Mouse (Mus musculus): ENCODE measurements around the gene Gnmt. TPM values are rescaled to one million over a fixed set of nuclear protein-coding genes. Genes with fewer than 3 reads are reported as not detected.
A peak's percentile ranks its signal among the peaks of the same experiment; 100 is the strongest.
"Not testable (repeated sequence)": the region's sequence is repeated elsewhere in the genome, so short reads cannot be mapped to it uniquely, and the experiment has no call there.

The Gnmt gene
- polyA plus RNA-seq, 1 experiment from 2014 or later = 1.8 TPM

DNA sequence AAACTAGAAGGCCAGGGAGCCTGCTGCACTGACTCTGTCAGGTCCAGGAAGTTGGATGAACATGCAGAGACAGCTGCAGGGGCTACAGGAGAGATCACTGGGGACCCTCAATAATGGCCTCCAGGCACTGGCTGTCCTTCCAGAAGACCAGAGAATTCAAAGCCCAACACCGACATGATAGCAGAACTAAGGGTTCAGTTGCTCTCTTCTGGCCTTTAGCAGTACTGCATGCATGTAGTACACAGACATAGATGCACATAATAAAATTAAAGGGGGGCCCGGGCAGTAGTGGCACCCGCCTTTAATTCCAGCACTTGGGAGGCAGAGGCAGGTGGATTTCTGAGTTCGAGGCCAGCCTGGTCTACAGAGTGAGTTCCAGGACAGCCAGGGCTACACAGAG, 42.1 kb upstream of the Gnmt start:
- H3K27ac ChIP-seq (ENCODE audit: low read length) = no peak overlapping the region
- H3K9me3 ChIP-seq (replicated peaks; ENCODE audit: control insufficient read depth, low read length) = no peaks in the 10 kb centered on the region
- no peak for ATAC-seq (replicated peaks; ENCODE audit: extremely low read depth, insufficient read depth, low FRiP score)
- H3K4me1 ChIP-seq (ENCODE audit: control insufficient read depth, insufficient read depth, low read length) = peaks cover 13% of the 10 kb centered on the region
- H3K4me3 ChIP-seq (ENCODE audit: low read length) = no peak overlapping the region
- no peaks in the 10 kb centered on the region for H3K27me3 ChIP-seq (ENCODE audit: control insufficient read depth, insufficient read depth, low read length)
- H3K9ac ChIP-seq (ENCODE audit: low read length) = no peak overlapping the region
- H3K36me3 ChIP-seq (ENCODE audit: control insufficient read depth, insufficient read depth) = peaks cover 13% of the 10 kb centered on the region
- 87% methylated on average over 4 of the region's 4 CpGs for WGBS
- H3K4me2 ChIP-seq (ENCODE audit: low read depth, low read length) = no peak overlapping the region

DNA sequence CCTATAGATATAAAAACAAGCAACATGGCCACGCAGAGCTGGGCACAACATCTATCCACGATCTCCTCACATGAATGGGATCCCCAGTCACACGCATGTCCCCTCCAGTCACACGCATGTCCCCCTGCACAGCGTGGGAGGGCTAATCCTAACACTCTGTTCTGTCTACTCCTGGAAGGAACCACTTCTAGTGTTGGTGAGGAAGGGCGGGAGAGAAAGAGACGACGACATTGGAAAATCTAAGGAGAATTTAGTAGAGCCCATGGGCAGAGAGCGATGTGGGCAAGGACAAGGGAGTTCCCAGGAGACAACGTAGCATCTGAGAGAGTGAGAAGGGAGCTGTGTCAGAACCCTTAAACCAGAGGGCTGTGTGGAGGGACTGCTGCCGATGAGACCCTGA, 41.6 kb upstream of the Gnmt start:
- ATAC-seq (replicated peaks; ENCODE audit: extremely low read depth, insufficient read depth, low FRiP score) = no peak
- WGBS = 85% methylated on average over 11 of the region's 11 CpGs

DNA sequence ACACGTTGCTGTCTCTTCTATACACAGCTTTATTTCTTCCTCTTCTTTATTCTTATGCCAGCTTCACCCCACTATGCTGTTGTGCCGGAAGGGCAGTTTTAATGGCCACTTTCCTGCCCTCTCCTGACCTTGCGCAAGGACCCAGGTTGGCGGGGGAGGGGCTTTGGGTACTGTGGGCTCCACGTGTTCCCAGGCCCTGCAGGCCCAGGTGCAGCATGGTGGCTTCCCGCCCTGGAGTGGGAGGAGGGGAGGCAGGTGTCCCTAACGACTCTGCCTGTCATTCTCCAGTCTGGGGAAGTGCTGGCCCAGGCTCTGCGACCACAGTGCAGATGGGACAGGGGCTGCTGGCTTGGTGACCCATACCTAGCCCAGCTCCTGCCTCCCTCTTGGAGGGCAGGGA, 38.9 kb upstream of the Gnmt start:
- H3K9ac ChIP-seq (ENCODE audit: low read length) = no peak overlapping the region
- no peak overlapping the region for H3K4me3 ChIP-seq (ENCODE audit: low read length)
- peak overlapping the region; percentile 58; the same call in 1 of the 2 replicates for H3K27ac ChIP-seq (ENCODE audit: low read length)
- H3K4me1 ChIP-seq (ENCODE audit: control insufficient read depth, insufficient read depth, low read length) = peaks cover 5% of the 10 kb centered on the region
- H3K36me3 ChIP-seq (ENCODE audit: control insufficient read depth, insufficient read depth) = no peaks in the 10 kb centered on the region
- H3K4me2 ChIP-seq (ENCODE audit: low read depth, low read length) = no peak overlapping the region
- no peaks in the 10 kb centered on the region for H3K9me3 ChIP-seq (replicated peaks; ENCODE audit: control insufficient read depth, low read length)
- ATAC-seq (replicated peaks; ENCODE audit: extremely low read depth, insufficient read depth, low FRiP score) = no peak
- WGBS = 46% methylated on average over 8 of the region's 8 CpGs
- H3K27me3 ChIP-seq (ENCODE audit: control insufficient read depth, insufficient read depth, low read length) = no peaks in the 10 kb centered on the region

More for the DNA sequence above, 41.6 kb upstream of the Gnmt start:
- Histone ChIP-seq H3K27me3 (ENCODE audit: control insufficient read depth, insufficient read depth, low read length) (no peaks in the 10 kb centered on the region), H3K4me1 (ENCODE audit: control insufficient read depth, insufficient read depth, low read length) (peaks cover 13% of the 10 kb centered on the region), H3K9ac (ENCODE audit: low read length) (no peak overlapping the region), H3K4me3 (ENCODE audit: low read length) (no peak overlapping the region), H3K27ac (ENCODE audit: low read length) (no peak overlapping the region), H3K36me3 (ENCODE audit: control insufficient read depth, insufficient read depth) (peaks cover 9% of the 10 kb centered on the region), H3K9me3 (replicated peaks; ENCODE audit: control insufficient read depth, low read length) (no peaks in the 10 kb centered on the region), H3K4me2 (ENCODE audit: low read depth, low read length) (no peak overlapping the region)

DNA sequence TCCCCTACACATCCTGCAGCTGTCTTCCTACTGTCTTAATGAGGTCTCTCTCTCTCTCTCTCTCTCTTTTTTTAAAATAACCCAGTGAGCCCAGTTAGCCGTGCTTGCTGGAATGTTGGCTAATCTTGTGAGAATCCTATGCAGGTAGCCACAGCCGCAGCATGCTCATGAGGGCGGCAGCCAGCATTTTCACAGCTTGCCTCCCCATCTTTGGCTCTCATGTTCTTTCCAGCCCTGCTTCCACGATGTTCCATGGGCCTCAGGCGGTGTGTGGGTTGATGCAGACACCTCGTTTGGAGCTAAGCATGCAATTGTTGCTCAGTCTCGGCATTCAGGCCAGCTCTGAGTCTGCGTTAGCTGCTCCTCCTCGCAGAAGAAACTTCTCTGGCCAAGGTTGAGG, 35.9 kb upstream of the Gnmt start:
- H3K27me3 ChIP-seq (ENCODE audit: control insufficient read depth, insufficient read depth, low read length); H3K4me1 ChIP-seq (ENCODE audit: control insufficient read depth, insufficient read depth, low read length); H3K4me3 ChIP-seq (ENCODE audit: low read length); H3K36me3 ChIP-seq (ENCODE audit: control insufficient read depth, insufficient read depth); H3K4me2 ChIP-seq (ENCODE audit: low read depth, low read length); H3K9ac ChIP-seq (ENCODE audit: low read length); H3K27ac ChIP-seq (ENCODE audit: low read length); H3K9me3 ChIP-seq (replicated peaks; ENCODE audit: control insufficient read depth, low read length); ATAC-seq (replicated peaks; ENCODE audit: extremely low read depth, insufficient read depth, low FRiP score): not testable (repeated sequence)
- 54% methylated on average over 7 of the region's 9 CpGs for WGBS

DNA sequence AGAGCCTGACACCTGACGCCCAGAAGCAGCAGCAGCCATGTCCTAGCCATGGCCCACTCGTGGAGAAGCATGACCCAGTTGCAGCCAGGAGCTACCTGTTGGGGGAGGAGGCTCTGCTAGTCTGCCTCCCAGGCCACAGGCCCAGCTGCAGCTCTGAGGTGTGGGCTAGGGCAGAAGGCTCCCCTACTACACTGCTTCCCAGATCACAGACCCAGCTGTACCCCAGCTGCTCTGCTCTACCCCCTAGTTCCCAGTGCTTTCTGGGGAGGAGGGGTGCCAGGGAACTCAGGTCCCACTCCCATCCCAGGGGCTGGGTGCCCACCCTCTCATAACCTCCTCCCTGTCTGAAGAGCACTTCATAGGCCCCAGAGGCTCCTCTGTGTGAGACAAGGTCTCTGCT, 34.6 kb upstream of the Gnmt start, which contains the start of gene Ptcra:
TSS of gene Ptcra (minus strand) at position 169 of the 400 bp plus-strand sequence.
- no peak within 1 kb of the TSS for H3K9ac ChIP-seq (ENCODE audit: low read length)
- no peaks in the 10 kb centered on the region for H3K9me3 ChIP-seq (replicated peaks; ENCODE audit: control insufficient read depth, low read length)
- ATAC-seq (replicated peaks; ENCODE audit: extremely low read depth, insufficient read depth, low FRiP score) = peak; percentile 59
- H3K27me3 ChIP-seq (ENCODE audit: control insufficient read depth, insufficient read depth, low read length) = no peaks in the 10 kb centered on the region
- H3K4me3 ChIP-seq (ENCODE audit: low read length) = peak within 1 kb of the TSS; percentile 32; the same call in 1 of the 2 replicates
- H3K4me2 ChIP-seq (ENCODE audit: low read depth, low read length) = 0 out of 2 replicates have a peak within 1 kb of the TSS, but pooled peaks have one; percentile 15
- no peak within 1 kb of the TSS for H3K27ac ChIP-seq (ENCODE audit: low read length)
- no peaks in the 10 kb centered on the region for H3K36me3 ChIP-seq (ENCODE audit: control insufficient read depth, insufficient read depth)
- H3K4me1 ChIP-seq (ENCODE audit: control insufficient read depth, insufficient read depth, low read length) = no peaks in the 10 kb centered on the region
- 57% methylated on average over 2 of the region's 2 CpGs for WGBS

DNA sequence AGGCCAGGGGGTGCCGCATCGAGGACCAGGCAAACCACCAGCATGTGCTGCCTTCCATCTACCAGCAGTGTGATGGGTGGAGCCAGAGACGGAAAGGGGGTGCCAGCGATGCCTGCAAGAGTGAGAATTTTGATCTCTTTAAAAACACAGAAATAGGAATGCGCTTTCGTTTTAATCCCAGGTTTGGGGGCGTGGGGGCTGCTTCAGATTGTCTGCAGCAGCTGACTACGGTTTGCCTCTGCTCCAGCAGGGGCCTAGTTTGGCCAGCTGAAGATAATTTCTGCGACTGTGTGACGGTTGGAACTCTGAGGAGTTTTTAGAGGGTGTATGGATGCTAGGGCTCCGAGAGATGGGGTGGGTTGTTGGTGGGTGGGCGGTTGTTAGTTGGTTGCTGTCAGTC, 29.8 kb upstream of the Gnmt start:
- H3K9me3 ChIP-seq (replicated peaks; ENCODE audit: control insufficient read depth, low read length) = no peaks in the 10 kb centered on the region
- no peak overlapping the region for H3K9ac ChIP-seq (ENCODE audit: low read length)
- H3K4me3 ChIP-seq (ENCODE audit: low read length) = no peak overlapping the region
- no peak overlapping the region for H3K27ac ChIP-seq (ENCODE audit: low read length)
- no peak overlapping the region for H3K4me2 ChIP-seq (ENCODE audit: low read depth, low read length)
- ATAC-seq (replicated peaks; ENCODE audit: extremely low read depth, insufficient read depth, low FRiP score) = no peak
- 77% methylated on average over 12 of the region's 12 CpGs for WGBS
- no peaks in the 10 kb centered on the region for H3K27me3 ChIP-seq (ENCODE audit: control insufficient read depth, insufficient read depth, low read length)
- no peaks in the 10 kb centered on the region for H3K4me1 ChIP-seq (ENCODE audit: control insufficient read depth, insufficient read depth, low read length)
- H3K36me3 ChIP-seq (ENCODE audit: control insufficient read depth, insufficient read depth) = no peaks in the 10 kb centered on the region

DNA sequence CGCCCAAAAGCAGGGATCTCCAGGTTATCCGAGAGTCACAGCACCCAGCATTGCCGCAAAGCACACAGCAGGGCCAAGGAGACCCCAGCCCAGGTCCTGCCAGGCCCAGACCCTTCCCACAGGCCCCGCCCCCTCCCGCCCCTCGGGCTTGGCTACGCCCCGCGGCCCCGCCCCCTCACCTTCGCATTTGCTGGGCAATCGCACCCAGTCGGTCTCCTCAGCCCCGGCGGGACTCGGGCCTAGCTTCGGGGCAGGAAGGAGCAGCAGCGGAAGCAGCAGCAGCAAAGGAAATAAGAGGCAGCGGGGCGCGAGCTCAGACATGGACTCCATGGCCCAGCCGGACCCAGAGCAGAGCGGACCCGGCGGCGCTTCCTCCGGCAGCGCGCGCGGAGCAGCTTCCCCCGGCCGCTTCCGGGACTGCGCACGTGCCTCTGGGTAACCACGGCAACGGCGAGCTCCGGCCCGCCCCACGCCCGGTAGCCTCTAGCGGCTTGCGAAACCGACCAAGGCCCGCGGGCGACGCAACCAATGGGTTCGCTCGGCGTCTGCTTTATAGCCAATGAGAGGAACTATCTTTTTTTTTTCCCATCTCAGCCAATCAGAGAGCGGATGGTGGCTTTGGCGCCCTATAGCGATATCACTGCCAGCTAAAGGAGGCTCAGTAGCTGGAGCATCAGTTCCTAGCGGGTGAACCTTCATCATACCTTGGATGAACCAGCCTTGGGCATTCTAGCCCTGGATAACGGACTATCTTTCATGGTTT, 23.0 kb upstream of the Gnmt start, which contains the start of gene Cnpy3:
TSS of gene Cnpy3 (minus strand) at position 421 of the 763 bp plus-strand sequence.
- H3K9me3 ChIP-seq (replicated peaks; ENCODE audit: control insufficient read depth, low read length) = no peaks in the 10 kb centered on the region
- H3K4me3 ChIP-seq (ENCODE audit: low read length) = peak within 1 kb of the TSS; percentile 88
- H3K4me2 ChIP-seq (ENCODE audit: low read depth, low read length) = peak within 1 kb of the TSS; percentile 69
- H3K36me3 ChIP-seq (ENCODE audit: control insufficient read depth, insufficient read depth) = no peaks in the 10 kb centered on the region
- peak within 1 kb of the TSS; percentile 90 for H3K27ac ChIP-seq (ENCODE audit: low read length)
- peak within 1 kb of the TSS; percentile 84 for H3K9ac ChIP-seq (ENCODE audit: low read length)
- ATAC-seq (replicated peaks; ENCODE audit: extremely low read depth, insufficient read depth, low FRiP score) = peak; percentile 99
- no peaks in the 10 kb centered on the region for H3K27me3 ChIP-seq (ENCODE audit: control insufficient read depth, insufficient read depth, low read length)
- H3K4me1 ChIP-seq (ENCODE audit: control insufficient read depth, insufficient read depth, low read length) = peaks cover 9% of the 10 kb centered on the region
- WGBS = under 1% methylated on average over 57 of the region's 58 CpGs

DNA sequence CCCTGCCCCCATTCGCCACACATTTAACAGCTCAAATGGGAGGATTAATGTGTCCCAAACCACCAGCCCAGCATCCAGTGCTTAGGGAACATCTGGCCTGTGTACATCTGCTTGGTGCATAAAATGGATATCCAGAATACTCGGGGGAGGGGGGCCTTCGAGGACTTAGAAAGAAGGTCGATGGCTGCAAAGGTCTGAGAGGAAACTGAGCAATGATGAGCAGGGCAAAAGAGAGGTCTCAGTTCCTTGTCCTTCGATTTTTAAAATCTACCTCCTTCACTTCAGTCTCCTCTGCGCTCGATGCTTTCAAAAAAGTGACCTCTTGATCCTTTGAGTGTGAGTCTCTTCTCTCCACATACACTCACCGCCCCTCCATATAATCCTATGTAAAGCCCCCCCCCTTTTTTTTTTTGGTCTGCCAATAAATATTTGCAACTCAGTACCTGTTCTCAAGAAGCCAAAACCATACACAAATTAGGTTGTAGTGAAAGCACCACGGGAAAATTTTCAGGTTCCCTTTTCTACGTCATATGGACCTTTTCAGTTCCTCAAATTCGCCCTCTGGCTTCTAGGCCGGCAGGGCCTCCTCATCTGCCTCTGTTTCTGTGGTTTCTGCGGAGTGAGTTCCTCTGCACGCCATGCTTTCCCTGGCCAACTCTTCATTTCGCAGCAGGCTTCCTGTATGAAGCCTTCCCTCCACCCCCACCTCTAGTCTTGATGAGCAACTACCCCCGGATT, 22.3 kb upstream of the Gnmt start:
- peak; percentile 33; the same call in 1 of the 2 replicates for ATAC-seq (replicated peaks; ENCODE audit: extremely low read depth, insufficient read depth, low FRiP score)
- peak overlapping the region; percentile 88 for H3K4me3 ChIP-seq (ENCODE audit: low read length)

DNA sequence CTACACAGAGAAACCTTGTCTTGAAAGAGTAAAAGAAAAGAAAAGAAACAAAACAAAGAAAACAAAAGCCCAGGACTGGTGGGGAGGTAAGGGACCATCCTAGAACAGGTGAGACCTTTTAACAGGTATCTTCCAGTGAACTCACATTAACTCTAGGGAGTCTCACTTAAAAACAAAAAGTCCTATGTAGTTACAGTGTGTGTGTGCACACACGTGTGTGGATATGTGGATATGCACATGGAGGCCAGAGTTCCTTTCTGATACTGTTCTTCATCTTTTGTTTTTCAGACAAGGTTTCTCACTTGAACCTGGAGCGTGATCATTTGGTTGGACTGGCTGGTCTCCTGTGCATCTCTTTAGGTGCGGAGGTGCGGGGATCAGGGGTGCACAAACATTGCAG, 21.6 kb upstream of the Gnmt start:
- WGBS = 89% methylated on average over 4 of the region's 4 CpGs

More for the DNA sequence above, 22.3 kb upstream of the Gnmt start:
- H3K36me3 ChIP-seq (ENCODE audit: control insufficient read depth, insufficient read depth) = no peaks in the 10 kb centered on the region
- H3K9me3 ChIP-seq (replicated peaks; ENCODE audit: control insufficient read depth, low read length) = no peaks in the 10 kb centered on the region
- no peaks in the 10 kb centered on the region for H3K27me3 ChIP-seq (ENCODE audit: control insufficient read depth, insufficient read depth, low read length)
- peaks cover 9% of the 10 kb centered on the region for H3K4me1 ChIP-seq (ENCODE audit: control insufficient read depth, insufficient read depth, low read length)
- peak overlapping the region; percentile 90 for H3K27ac ChIP-seq (ENCODE audit: low read length)
- 26% methylated on average over 16 of the region's 16 CpGs for WGBS
- H3K4me2 ChIP-seq (ENCODE audit: low read depth, low read length) = peak overlapping the region; percentile 69
- peak overlapping the region; percentile 84 for H3K9ac ChIP-seq (ENCODE audit: low read length)

More for the DNA sequence above, 21.6 kb upstream of the Gnmt start:
- Histone ChIP-seq H3K27me3 (ENCODE audit: control insufficient read depth, insufficient read depth, low read length) (no peaks in the 10 kb centered on the region), H3K4me1 (ENCODE audit: control insufficient read depth, insufficient read depth, low read length) (peaks cover 9% of the 10 kb centered on the region), H3K4me2 (ENCODE audit: low read depth, low read length) (peak overlapping the region; percentile 69), H3K27ac (ENCODE audit: low read length) (no peak overlapping the region), H3K9ac (ENCODE audit: low read length) (peak overlapping the region; percentile 84; the same call in 1 of the 2 replicates), H3K9me3 (replicated peaks; ENCODE audit: control insufficient read depth, low read length) (no peaks in the 10 kb centered on the region), H3K4me3 (ENCODE audit: low read length) (peak overlapping the region; percentile 88), H3K36me3 (ENCODE audit: control insufficient read depth, insufficient read depth) (no peaks in the 10 kb centered on the region)
- ATAC-seq (replicated peaks; ENCODE audit: extremely low read depth, insufficient read depth, low FRiP score) = no peak

All from heart, embryonic 16.5 days (tissue).